Mouse (Mus musculus) spleen, postnatal 0 days (tissue): Measurements from ENCODE around the gene Selenof. TPM values are rescaled to one million over a fixed set of nuclear protein-coding genes. Genes with fewer than 3 reads are reported as not detected.

Source experiments
- polyA plus RNA-seq: library from polyadenylated mRNA; unstranded; fragments of >200 nt; fragmentation: Nextera tagmentation; extraction: Ambion mirVana; gene quantifications from 2 replicates; pipeline ENCODE4 v1.2.1, GENCODE M21; 2015

Gene Selenof
- 402 and 437 TPM in 2 replicates for polyA plus RNA-seq

GRCm38 (mm10) chr3:144570047-144570815, at the start of gene Selenof, which contains the start of gene Hs2st1:
Gene Selenof (plus strand): TSS chr3:144570304.
Gene Hs2st1 (minus strand): TSS chr3:144570181.

Other genes starting within 250 kb of the Selenof start
- 4.5 and 5.2 TPM in 2 replicates for gene Hs2st1, start 123 bp upstream of the Selenof start, polyA plus RNA-seq
- 133 and 140 TPM in 2 replicates for gene Sh3glb1, start 150.0 kb downstream of the Selenof start, polyA plus RNA-seq
- 57.9 and 77.5 TPM in 2 replicates for gene Clca3a1, start 190.7 kb downstream of the Selenof start, polyA plus RNA-seq
- 0.11 and 0.30 TPM in 2 replicates for gene Clca3a2, start 249.2 kb downstream of the Selenof start, polyA plus RNA-seq